8 mouse cellular contexts compared by ENCODE assay signal in the genomic region with DNA sequence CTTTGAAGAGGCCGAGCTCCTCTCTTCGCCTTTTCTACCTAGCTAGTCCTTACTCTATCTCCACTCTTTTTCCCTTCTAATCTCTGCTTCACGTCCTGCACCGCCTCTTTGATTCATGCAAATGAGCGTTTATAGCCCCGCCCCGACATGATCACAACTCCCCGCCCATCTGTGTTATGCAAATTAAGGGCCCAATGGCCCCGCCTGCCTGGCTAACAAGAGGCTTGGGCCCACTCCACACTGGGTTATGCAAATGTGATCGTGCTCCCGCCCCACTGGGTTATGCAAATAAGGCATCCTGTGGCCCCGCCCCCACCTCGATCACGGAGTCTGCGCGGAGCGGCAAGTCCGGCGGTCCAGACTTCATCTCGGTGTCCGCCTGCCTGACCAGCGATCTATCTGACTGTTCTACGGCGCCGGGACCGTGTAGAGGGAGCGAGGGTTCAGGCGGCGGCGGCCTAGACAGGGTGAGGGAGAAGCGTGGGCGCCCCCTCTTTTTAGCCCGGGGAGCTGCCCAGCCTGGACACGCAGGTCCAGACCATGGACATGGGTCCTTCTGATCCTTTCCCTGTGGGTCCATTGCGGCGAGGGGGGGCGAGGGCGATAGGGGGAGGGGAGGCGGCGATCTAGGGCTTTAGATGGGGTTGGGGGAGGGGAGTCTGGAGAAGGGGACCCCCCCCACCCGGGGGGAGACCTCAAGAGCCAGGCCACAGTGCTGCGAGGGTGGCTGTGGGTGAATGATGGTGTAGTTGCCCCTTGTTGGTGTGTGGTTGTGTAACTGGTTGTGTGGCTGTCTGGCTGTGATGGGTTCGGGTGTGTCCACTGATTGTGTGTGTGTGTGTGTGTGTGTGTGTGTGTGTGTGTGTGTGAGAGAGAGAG. TPM values are rescaled to one million over a fixed set of nuclear protein-coding genes. Genes with fewer than 3 reads are reported as not detected.
DNase-seq lines count a peak whose midpoint lies in the region; ATAC-seq lines count a peak whose summit lies in the region.

A gene (plus strand): TSS at position 342 of the 879 bp plus-strand sequence.

- no peak within 1 kb of the TSS for H3K27ac ChIP-seq in intestine, embryonic 14.5 days (ENCODE audit: low read depth)

- H3K4me1 ChIP-seq in intestine, embryonic 14.5 days (replicated peaks; ENCODE audit: control insufficient read depth, insufficient read depth, low read length), result peaks cover 10% of the 10 kb centered on the region; the same call in 1 of the 2 replicates

- peak; percentile 96 for ATAC-seq in intestine, embryonic 14.5 days (replicated peaks; ENCODE audit: low FRiP score, low TSS enrichment, low read depth)
- ATAC-seq in megakaryocyte progenitor cell, adult 5-6 weeks (replicated peaks; ENCODE audit: poor library complexity), result peak; percentile 97

- no peaks in the 10 kb centered on the region for H3K27me3 ChIP-seq in intestine, embryonic 14.5 days (replicated peaks; ENCODE audit: control insufficient read depth, insufficient read depth, low read length)

- H3K4me3 ChIP-seq in intestine, embryonic 14.5 days (ENCODE audit: low read depth, low read length), result peak within 1 kb of the TSS; percentile 41

- DNase-seq in adrenal gland, adult 2 months, result peak; percentile 99
- peak; percentile 88 for DNase-seq in embryo, embryonic 11.5 days (ENCODE audit: low read depth, low spot score)
- DNase-seq in gastrocnemius, postnatal 25 days, result peak; percentile 92
- peak; percentile 95 for DNase-seq in intestine, embryonic 14.5 days (ENCODE audit: low spot score)
- peak; percentile 97 to 99 for DNase-seq in left cerebral cortex, postnatal 10 days (ENCODE audit: extremely low spot score in 1 of 2, low spot score in 2 of 2)
- DNase-seq in right cerebral cortex, postnatal 10 days (ENCODE audit: low spot score in 2 of 2), result peak; percentile 99
- peak; percentile 98 for DNase-seq in urinary bladder, postnatal 14 days (ENCODE audit: low spot score)

- peak within 1 kb of the TSS; percentile 59 for H3K4me2 ChIP-seq in intestine, embryonic 14.5 days (ENCODE audit: low read length)

- intact Hi-C loops in left cerebral cortex, postnatal 10 days (cut with DNase I), result no loop called here

- WGBS in intestine, embryonic 14.5 days, result 2% methylated on average over 43 of the region's 43 CpGs

- H3K9me3 ChIP-seq in intestine, embryonic 14.5 days (ENCODE audit: control insufficient read depth, low read length), result no peaks in the 10 kb centered on the region

- peak within 1 kb of the TSS; percentile 29 for H3K9ac ChIP-seq in intestine, embryonic 14.5 days (ENCODE audit: low read length)

- no peaks in the 10 kb centered on the region for H3K36me3 ChIP-seq in intestine, embryonic 14.5 days (ENCODE audit: control insufficient read depth, insufficient read depth, low read length)

RNA-seq across cellular contexts. Expression of the gene that starts here (rescaled TPM):
- 10 to 100 TPM; 21.7 to 31.7 TPM for total RNA-seq in adrenal gland, adult 2 months (2021)
- 120 and 147 TPM in 2 replicates for polyA plus RNA-seq in adrenal gland, adult 2 months (2012; rRNA removed)
- total RNA-seq in gastrocnemius, postnatal 25 days (2021), result under 1 TPM; 0.56 to 0.83 TPM
- 8.2 and 8.7 TPM in 2 replicates for polyA plus RNA-seq in intestine, embryonic 14.5 days (2014; fragmentation: Nextera tagmentation; extraction: Ambion mirVana)
- 100 to 1,000 TPM; 259 to 269 TPM for total RNA-seq in left cerebral cortex, postnatal 10 days (2021)
- total RNA-seq in megakaryocyte progenitor cell, adult 5-6 weeks (2015), result 0.42 TPM in 2 replicates
- total RNA-seq in megakaryocyte progenitor cell, adult 5-6 weeks (2017), result 0.21 TPM in 1 of 2 replicates, not detected in the other

Comparison
In these comparisons a context has a peak if more than half of its experiments do, and no peak if none do; other contexts are left out.
1. RNA of the gene that starts here (total RNA-seq): 259 to 269 TPM in left cerebral cortex, postnatal 10 days and 21.7 to 31.7 TPM in adrenal gland, adult 2 months; 0.56 to 0.83 TPM in gastrocnemius, postnatal 25 days and 0.21 to 0.42 TPM in megakaryocyte progenitor cell, adult 5-6 weeks; every median in the first group is over 10 times any median in the second.
2. RNA of the gene that starts here (total RNA-seq): 259 to 269 TPM in left cerebral cortex, postnatal 10 days; 21.7 to 31.7 TPM in adrenal gland, adult 2 months; every median in the first group is over 4 times any median in the second.
3. RNA of the gene that starts here (polyA plus RNA-seq): 120 to 147 TPM in adrenal gland, adult 2 months; 8.2 to 8.7 TPM in intestine, embryonic 14.5 days; every median in the first group is over 10 times any median in the second.
4. Peak in DNase-seq in gastrocnemius, postnatal 25 days; RNA of the gene not detected or under 1 TPM.
5. Peak in ATAC-seq in megakaryocyte progenitor cell, adult 5-6 weeks; RNA of the gene not detected or under 1 TPM.
6. Peak in every context shown above with its lines, with median percentiles within 50 percentile points of each other: DNase-seq.